Mouse (Mus musculus) testis, adult 2 months (tissue): ENCODE measurements at regions not wholly inside any gene's neighbourhood (a gene's known extent, or its start where the extent isn't known, plus 50 kb on each side); places are given as distances from the start of the nearest gene placed in this dataset.
A peak's percentile ranks its signal among the peaks of the same experiment; 100 is the strongest.

ENCODE experiments used
- H3K27ac ChIP-seq: fragments of 200-500 bp; 2 replicates; pipeline ENCODE4 v1.5.1; 2012; ENCODE audit warnings: low read depth, low read length; ENCODE audit not compliant: control insufficient read depth, insufficient read depth
- H3K27me3 ChIP-seq: fragments of 200-500 bp; 2 replicates; pipeline ENCODE4 v1.6.1; 2012; ENCODE audit warnings: mild to moderate bottlenecking, low read length, moderate library complexity; ENCODE audit not compliant: control insufficient read depth, insufficient read depth
- H3K36me3 ChIP-seq: fragments of 200-500 bp; 2 replicates; pipeline ENCODE4 v1.6.1; 2012; ENCODE audit warnings: mild to moderate bottlenecking, low read length; ENCODE audit not compliant: control insufficient read depth, insufficient read depth
- H3K4me1 ChIP-seq: fragments of 200-500 bp; 2 replicates; pipeline ENCODE4 v1.6.1; 2012; ENCODE audit warnings: low read length; ENCODE audit not compliant: control insufficient read depth, insufficient read depth
- H3K4me3 ChIP-seq: fragments of 200-500 bp; 2 replicates; pipeline ENCODE4 v1.5.1; 2012; ENCODE audit warnings: low read depth, mild to moderate bottlenecking, low read length, moderate library complexity, mixed read lengths; ENCODE audit not compliant: control insufficient read depth
- CTCF ChIP-seq: fragments of 200-500 bp; IDR thresholded peaks from 2 replicates; pipeline ENCODE4 v1.5.1; 2012; ENCODE audit warnings: low read depth, mild to moderate bottlenecking, inconsistent platforms, low read length, moderate library complexity; ENCODE audit not compliant: control insufficient read depth, insufficient read depth, insufficient replicate concordance
- POLR2A ChIP-seq: fragments of 200-500 bp; IDR thresholded peaks from 2 replicates; pipeline ENCODE4 v1.6.1; 2012; ENCODE audit warnings: low read depth, mild to moderate bottlenecking, inconsistent platforms, low read length, moderate library complexity; ENCODE audit not compliant: control insufficient read depth

GRCm38 (mm10) chr10:115664567-115664966, 77.0 kb upstream of the Lgr5 start:
- Histone ChIP-seq H3K36me3 (no peaks in the 10 kb centered on the region), H3K4me1 (peaks cover 2% of the 10 kb centered on the region; the same call in 1 of the 2 replicates), H3K27me3 (no peaks in the 10 kb centered on the region; the same call in 1 of the 2 replicates), H3K27ac (no peak overlapping the region), H3K4me3 (peak overlapping the region; percentile 58)
- TF ChIP-seq CTCF (no peak), POLR2A (no peak; the same call in 1 of the 2 replicates)

GRCm38 (mm10) chr10:115676661-115677060, 89.1 kb upstream of the Lgr5 start:
- H3K4me1 ChIP-seq, result no peaks in the 10 kb centered on the region
- H3K4me3 ChIP-seq, result no peak overlapping the region
- H3K36me3 ChIP-seq, result no peaks in the 10 kb centered on the region
- no peak for TF ChIP-seq POLR2A
- no peak for TF ChIP-seq CTCF
- H3K27me3 ChIP-seq, result no peaks in the 10 kb centered on the region
- no peak overlapping the region for H3K27ac ChIP-seq

GRCm38 (mm10) chr10:115681115-115681514, 93.5 kb upstream of the Lgr5 start:
- no peak overlapping the region for H3K4me3 ChIP-seq
- TF ChIP-seq CTCF (no peak), POLR2A (no peak)
- H3K36me3 ChIP-seq, result no peaks in the 10 kb centered on the region
- H3K27ac ChIP-seq, result no peak overlapping the region
- no peaks in the 10 kb centered on the region for H3K27me3 ChIP-seq
- no peaks in the 10 kb centered on the region for H3K4me1 ChIP-seq

GRCm38 (mm10) chr10:115691939-115692338, 104.4 kb upstream of the Lgr5 start:
- Histone ChIP-seq H3K27me3 (no peaks in the 10 kb centered on the region), H3K4me3 (no peak overlapping the region), H3K27ac (no peak overlapping the region), H3K4me1 (no peaks in the 10 kb centered on the region; the same call in none of the 2 replicates), H3K36me3 (no peaks in the 10 kb centered on the region)
- no peak for TF ChIP-seq CTCF
- TF ChIP-seq POLR2A, result no peak

DNA sequence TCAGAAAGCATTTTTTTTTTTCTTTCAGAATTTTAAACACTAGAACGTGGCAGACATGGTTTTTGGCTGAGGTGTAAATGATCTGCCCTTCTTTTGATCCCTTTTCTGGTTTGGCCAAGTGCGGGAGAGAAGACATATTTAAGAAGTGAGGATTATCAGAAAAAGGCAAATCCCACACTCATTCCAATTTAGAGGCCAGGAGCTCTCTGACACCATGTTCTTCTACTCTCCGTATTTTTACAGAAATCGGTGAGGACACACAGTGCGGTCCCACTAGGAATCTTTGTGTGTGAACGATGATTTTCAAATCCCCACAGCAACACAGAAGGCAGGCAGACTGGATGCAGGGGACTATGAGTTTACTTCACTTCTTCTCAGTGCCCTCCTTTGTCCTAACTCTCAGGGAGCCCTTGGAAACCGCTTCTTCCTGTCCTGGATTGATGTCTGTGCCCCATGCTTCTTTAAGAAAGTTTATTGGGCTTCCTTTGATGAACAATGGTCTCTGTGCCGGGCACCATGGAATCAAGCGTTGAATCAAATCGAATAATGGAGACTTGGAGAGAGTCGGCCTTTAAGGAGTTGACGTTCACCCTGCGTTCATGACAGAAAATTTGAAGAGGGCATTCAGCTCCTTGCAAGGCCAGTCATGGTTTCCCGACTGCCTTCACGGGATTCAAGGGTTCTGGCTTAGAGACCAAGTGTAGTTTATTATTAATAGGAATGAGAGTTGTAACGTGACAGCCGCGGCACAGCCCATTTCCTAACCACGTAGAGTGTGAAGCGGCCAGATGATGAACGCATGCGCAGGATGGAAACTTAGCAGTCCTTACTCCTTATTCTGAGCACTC, 106.6 kb upstream of the Lgr5 start:
- H3K27me3 ChIP-seq, result no peaks in the 10 kb centered on the region
- no peak overlapping the region for H3K4me3 ChIP-seq
- H3K36me3 ChIP-seq, result no peaks in the 10 kb centered on the region
- H3K4me1 ChIP-seq, result no peaks in the 10 kb centered on the region; the same call in none of the 2 replicates
- H3K27ac ChIP-seq, result no peak overlapping the region
- TF ChIP-seq CTCF, result no peak
- TF ChIP-seq POLR2A, result no peak

GRCm38 (mm10) chr10:115702358-115702757, 114.3 kb upstream of the Tspan8 start:
- TF ChIP-seq POLR2A, result no peak
- TF ChIP-seq CTCF, result no peak
- no peaks in the 10 kb centered on the region for H3K27me3 ChIP-seq
- H3K4me1 ChIP-seq, result no peaks in the 10 kb centered on the region
- H3K4me3 ChIP-seq, result no peak overlapping the region
- H3K36me3 ChIP-seq, result no peaks in the 10 kb centered on the region
- no peak overlapping the region for H3K27ac ChIP-seq

DNA sequence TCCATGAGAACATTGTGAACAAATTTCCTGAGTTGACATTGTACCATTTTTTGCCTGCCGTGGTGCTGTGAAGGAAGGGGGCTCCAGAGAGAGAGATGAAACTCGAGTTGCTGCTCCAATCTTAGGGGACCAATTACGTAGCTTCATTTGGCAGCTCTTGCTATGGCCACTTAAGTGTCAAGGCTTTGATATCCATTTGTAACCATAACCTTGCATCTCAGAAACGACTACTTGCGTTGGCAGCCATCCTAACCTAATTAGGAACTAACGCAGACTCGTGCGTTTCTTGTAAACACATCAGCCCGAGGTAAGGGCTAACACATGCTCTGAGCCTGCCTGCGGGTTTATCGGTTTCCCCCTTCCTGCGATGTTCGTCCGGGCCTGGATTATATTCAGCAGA, 108.0 kb upstream of the Tspan8 start:
- Histone ChIP-seq H3K27ac (no peak overlapping the region), H3K4me1 (no peaks in the 10 kb centered on the region), H3K4me3 (no peak overlapping the region), H3K27me3 (no peaks in the 10 kb centered on the region), H3K36me3 (no peaks in the 10 kb centered on the region)
- TF ChIP-seq CTCF, result no peak
- no peak for TF ChIP-seq POLR2A

GRCm38 (mm10) chr10:115713896-115714295, 102.7 kb upstream of the Tspan8 start:
- Histone ChIP-seq H3K4me1 (no peaks in the 10 kb centered on the region), H3K4me3 (no peak overlapping the region), H3K27ac (no peak overlapping the region), H3K36me3 (no peaks in the 10 kb centered on the region), H3K27me3 (no peaks in the 10 kb centered on the region)
- TF ChIP-seq POLR2A, result no peak
- TF ChIP-seq CTCF, result no peak
